Mouse (Mus musculus): ENCODE results near the gene Cdc25b.

Cdc25b gene

GRCm38 (mm10) chr2:131190344-131191004 is 3.7 kb downstream of the Cdc25b start:
- in situ Hi-C loops (cut with MseI, MboI): no loop called here

- in situ Hi-C loops (cut with MseI, MboI): no loop called here
These were observed 4.2 kb downstream of the Cdc25b start for GRCm38 (mm10) chr2:131191005-131191390.

GRCm38 (mm10) chr2:131196606-131197316 is 10.0 kb downstream of the Cdc25b start:
- in situ Hi-C loops (cut with MseI, MboI): no loop called here

- in situ Hi-C loops (cut with MseI, MboI): no loop called here
These were observed 14.0 kb downstream of the Cdc25b start for GRCm38 (mm10) chr2:131200710-131201109.

GRCm38 (mm10) chr2:131201262-131201661 is 14.5 kb downstream of the Cdc25b start:
- in situ Hi-C loops (cut with MseI, MboI): no loop called here

GRCm38 (mm10) chr2:131203816-131204409 is 17.2 kb downstream of the Cdc25b start:
- in situ Hi-C loops (cut with MseI, MboI): no loop called here

- in situ Hi-C loops (cut with MseI, MboI): no loop called here
These were observed 17.7 kb downstream of the Cdc25b start for GRCm38 (mm10) chr2:131204410-131204981.

- in situ Hi-C loops (cut with MseI, MboI): no loop called here
These were observed 18.9 kb downstream of the Cdc25b start for GRCm38 (mm10) chr2:131205521-131206182.

GRCm38 (mm10) chr2:131206778-131207177 is 20.0 kb downstream of the Cdc25b start, which contains the start of gene Ap5s1:
Gene Ap5s1 (plus strand): TSS chr2:131207078.
- in situ Hi-C loops (cut with MseI, MboI): no loop called here

- in situ Hi-C loops (cut with MseI, MboI): no loop called here
These were observed 21.6 kb downstream of the Cdc25b start for GRCm38 (mm10) chr2:131208356-131208755.

GRCm38 (mm10) chr2:131209125-131209795 is 22.5 kb downstream of the Cdc25b start:
- in situ Hi-C loops (cut with MseI, MboI): no loop called here

- in situ Hi-C loops (cut with MseI, MboI): no loop called here
These were observed 23.4 kb downstream of the Cdc25b start for GRCm38 (mm10) chr2:131209969-131210792.

GRCm38 (mm10) chr2:131211026-131211615 is 24.4 kb downstream of the Cdc25b start:
- in situ Hi-C loops (cut with MseI, MboI): no loop called here

- in situ Hi-C loops (cut with MseI, MboI): no loop called here
These were observed 27.0 kb downstream of the Cdc25b start for GRCm38 (mm10) chr2:131213773-131214172.

GRCm38 (mm10) chr2:131215941-131216858 is 29.5 kb downstream of the Cdc25b start:
- in situ Hi-C loops (cut with MseI, MboI): no loop called here

GRCm38 (mm10) chr2:131220030-131220429 is 33.3 kb downstream of the Cdc25b start:
- in situ Hi-C loops (cut with MseI, MboI): no loop called here

- in situ Hi-C loops (cut with MseI, MboI): no loop called here
These were observed 35.2 kb downstream of the Cdc25b start for GRCm38 (mm10) chr2:131221853-131222515.

GRCm38 (mm10) chr2:131222562-131222961 is 35.8 kb downstream of the Cdc25b start:
- in situ Hi-C loops (cut with MseI, MboI): no loop called here

All from mouse trophoblast stem cell (cell line).